Mouse (Mus musculus): ENCODE results near the gene Itpkc.
"Not testable (repeated sequence)": the region's sequence is repeated elsewhere in the genome, so short reads cannot be mapped to it uniquely, and the experiment has no call there.

Gene Itpkc

DNA sequence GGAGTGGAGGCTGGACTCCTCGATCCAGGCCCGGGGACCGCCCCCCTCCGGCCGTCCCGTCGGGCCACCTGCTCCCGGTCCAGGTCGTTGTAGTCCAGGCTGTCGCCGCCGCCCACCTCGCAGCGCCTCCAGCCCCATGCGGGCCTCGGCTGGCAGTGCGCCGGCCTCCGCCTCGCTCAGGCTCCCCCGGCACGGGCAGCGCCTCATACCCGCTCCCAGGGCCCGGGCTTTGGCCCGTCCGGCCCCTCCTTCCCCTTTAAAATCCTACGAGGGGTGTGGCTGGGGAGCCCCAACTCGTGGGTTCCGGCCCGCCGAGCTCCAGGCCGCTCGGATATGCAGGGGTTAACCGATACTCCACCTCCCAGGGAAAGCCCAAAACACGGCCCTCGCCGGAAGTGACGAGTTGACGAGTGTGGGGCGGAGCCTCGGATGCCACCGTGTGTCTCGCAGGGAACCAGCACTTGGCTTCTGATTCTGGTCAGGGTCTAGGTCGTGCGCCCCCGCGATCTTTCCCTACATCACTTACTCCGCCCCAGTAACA is at the start of gene Itpkc:
Gene Itpkc, minus strand, starts transcription at position 381 of the 541 bp plus-strand sequence.
- peak; percentile 94 for DNase-seq

DNA sequence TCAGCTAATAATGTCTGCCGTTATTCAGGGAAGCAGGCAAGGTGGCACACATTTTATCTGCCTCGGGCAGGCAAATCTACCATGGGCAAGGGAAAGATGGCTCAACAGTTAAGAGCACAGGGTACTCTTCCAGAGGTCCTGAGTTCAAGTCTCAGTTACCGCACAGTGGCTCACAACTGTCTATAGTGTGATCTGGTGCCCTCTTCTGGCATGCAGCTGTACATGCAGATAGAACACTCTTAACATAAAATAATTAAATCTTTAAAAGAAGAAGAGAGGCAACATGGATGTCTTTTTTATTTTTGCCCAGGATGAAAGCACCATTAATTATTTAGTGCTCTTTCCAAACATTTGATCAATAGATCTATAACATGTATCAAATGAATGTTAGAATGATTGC is 48.7 kb upstream of the Itpkc start:
- no peak for DNase-seq

DNA sequence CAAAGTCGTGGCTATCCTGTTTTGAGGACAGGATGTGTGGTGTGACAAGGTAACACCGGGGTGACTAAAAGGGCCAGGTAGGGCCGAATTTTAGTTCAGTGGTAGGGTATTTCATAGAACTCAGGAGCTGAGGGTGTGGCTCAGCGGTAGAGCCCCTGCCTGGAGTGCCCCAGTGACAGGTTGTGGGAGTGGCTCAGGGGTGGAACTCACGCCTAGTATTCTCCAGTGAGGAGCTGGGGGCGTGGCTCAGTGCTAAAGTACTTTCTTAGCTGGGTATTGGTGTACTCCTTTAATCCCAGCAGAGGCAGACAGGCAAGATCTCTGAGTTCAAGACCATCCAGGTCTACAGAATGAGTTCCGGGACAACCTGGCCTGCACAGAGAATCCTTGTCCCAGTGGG is 47.6 kb upstream of the Itpkc start:
- no peak for DNase-seq

DNA sequence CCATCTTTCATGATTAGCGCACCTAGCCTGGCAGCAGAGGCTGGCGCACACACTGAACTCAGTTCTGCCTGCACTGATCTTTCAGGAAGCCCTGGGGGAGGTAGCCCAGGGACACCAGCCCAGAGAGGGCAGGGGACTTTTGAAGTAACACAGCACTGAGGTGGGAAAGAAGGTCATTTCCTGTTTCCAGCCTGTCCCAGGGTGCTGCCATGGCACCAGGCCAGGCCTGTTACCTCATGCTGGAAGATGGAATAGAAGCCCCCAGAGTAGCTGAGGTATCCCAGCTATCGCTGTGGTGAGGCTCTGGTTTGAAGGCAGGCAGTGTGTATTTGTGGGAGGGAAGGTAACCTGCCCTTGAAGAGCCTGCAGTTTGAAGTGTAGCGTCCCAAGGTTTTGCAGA is 46.5 kb upstream of the Itpkc start:
- DNase-seq, result no peak

DNA sequence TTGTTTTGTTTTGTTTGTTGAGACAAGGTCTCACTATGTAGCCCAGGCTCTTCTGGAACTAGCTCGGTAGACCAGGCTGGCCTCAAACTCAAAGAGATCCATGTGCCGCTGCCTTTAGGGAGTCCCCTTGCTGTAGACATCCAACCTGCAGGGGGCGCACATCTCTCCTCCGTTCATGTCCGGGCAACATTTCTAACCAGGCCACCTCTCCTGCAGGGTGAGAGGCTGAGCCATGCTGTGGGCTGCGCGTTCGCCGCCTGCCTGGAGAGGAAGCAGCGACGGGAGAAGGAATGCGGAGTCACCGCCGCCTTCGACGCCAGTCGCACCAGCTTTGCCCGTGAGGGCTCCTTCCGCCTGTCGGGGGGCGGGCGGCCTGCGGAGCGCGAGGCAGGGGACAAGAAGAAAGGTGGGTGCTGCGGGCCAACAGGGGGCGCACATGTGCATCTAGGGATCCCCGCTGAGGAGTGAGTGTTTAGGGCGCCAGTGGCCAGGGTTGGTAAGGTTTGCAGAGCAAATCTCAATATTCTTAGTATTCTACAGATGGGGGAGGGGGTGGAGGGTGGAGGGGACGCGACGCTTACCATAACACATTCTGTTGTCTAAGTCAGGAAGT is 45.4 kb upstream of the Itpkc start:
- DNase-seq, result no peak

DNA sequence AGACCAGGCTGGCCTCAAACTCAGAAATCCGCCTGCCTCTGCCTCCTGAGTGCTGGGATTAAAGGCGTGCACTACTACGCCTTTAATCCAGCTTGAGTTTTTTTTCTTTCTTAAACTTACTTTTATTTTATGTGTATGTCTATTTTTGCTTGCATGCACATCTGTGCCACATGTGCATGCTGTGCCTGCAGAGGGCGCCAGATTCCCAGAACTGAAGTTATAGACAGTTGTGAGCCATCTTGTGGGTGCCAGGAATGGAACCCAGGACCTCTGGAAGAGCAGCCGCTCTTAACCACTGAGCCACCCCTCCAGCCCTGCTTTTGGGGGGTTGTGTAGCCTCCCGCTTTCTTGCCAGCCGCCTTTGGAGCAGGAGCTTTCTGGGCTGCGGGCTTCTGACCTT is 43.0 kb upstream of the Itpkc start:
- no peak for DNase-seq

DNA sequence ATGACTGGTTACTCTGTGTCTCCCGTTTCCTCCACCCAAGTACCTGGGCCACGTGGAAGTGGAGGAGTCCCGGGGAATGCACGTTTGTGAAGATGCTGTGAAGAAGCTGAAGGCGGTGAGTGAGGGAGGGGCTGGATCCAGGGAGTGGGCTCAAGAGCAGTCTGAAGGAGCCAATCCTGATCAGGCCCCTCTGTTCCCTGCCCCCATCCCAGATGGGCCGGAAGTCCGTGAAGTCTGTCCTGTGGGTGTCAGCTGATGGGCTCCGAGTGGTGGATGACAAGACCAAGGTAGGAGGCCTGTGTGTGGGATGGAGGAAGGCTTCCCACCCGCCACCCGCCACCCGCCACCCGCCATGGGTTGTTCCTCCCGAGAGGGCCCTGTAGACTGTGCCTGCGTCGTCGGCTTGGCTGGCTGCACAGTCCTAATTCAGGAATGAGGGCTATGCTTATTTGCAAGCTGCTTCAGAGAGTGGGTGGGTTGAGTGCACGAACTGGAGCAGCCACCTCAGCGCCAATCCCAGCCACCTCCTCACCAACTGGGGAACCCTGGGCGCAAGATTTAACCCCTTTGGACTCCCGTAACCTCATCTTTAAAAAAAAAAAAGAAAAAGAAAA is 38.2 kb upstream of the Itpkc start:
- peak; percentile 91 for DNase-seq

DNA sequence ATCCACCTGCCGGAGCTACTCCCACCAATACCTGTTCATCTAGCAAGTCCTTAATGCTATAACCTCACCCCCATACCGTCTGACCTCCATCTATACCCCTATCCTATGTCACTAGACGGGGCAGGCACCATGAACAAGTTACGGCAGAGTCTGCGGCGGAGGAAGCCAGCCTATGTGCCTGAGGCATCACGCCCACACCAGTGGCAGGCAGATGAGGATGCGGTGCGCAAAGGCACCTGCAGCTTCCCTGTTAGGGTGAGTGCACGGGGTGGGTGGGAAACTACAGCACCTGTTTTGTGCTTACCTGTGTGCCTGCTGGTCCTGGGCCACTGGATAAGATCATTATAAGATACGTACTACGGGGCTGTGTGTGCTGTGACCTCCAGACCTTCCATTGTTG is 36.3 kb upstream of the Itpkc start:
- DNase-seq, result peak; percentile 42

DNA sequence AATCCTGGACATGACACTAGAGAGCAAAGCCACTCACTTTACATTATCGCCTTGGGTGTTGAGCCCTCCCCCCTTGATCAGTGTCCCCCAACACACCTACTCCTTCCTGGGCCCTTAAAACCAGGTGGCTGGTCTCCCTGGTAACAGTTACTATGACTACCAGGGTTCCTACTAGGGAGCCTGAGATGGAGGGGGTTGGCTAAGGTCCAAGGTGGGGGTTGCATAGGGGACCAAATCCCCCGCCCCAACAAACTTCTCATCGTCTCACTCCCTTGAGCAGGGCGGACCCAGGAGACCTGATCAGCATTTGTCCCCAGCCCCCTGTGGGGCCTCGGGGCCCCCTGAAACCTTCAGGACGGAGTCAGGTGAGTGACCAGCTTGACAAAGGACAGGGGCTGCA is 33.4 kb upstream of the Itpkc start:
- DNase-seq, result no peak

DNA sequence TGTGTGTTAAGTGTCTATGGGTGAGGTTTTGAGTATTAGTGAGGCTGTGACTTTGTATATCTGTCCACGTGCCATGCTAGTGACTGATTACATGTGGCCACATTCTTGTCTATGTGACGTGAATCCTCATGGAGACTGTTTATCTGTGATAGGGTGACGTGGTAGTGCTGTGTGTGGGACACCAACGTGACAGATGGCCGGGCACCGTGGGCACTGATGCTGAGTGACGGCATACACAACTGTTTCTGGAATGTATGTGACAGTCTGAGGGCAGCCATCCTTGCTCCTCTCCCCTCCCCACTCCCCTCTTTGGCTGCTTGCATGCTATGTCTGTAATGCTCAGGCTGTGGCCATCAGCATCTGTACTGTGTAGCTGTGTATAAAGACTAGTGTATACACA is 32.4 kb upstream of the Itpkc start:
- DNase-seq, result peak; percentile 64

DNA sequence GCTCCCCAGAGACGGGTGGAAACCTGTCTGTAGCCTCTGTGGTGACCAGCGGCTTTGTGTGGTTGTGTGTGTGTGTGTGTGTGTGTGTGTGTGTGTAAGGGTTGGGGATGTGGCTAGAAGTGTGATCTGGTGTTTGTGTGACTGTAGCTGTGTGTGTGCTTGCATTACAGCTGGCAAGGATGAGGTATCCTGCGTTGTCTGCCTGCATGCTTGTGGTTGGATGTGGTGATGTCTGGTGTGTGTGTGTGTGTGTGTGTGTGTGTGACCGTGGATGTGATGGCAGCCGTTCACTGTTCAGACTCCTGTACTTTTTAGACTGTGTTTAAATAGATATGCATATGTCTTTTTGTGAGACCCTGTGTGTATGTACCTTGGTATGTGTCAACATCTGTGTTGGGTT is 31.3 kb upstream of the Itpkc start:
- DNase-seq, result peak; percentile 33

DNA sequence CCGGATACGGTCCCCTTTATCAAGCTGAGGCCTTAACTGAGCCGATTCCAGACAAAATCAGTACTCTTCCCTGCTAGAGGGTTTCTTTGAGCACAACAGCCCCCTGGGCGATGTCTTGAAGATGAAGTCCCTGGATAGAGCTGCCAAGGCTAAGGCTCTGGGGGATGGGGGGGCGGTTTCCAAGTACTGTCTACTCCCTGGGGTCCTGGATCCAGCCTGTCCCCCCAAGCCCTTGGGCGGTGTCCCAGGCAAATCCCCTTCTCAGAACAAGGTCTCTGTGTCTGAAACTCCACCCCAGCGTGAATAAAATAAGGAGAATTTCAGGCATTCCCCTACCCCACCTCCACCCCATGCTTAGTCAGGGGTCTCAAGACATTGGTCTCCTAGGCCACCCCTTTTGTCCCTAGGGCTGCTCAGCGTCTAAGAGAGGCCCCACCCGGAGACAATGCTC is 30.8 kb upstream of the Itpkc start:
- DNase-seq, result no peak

DNA sequence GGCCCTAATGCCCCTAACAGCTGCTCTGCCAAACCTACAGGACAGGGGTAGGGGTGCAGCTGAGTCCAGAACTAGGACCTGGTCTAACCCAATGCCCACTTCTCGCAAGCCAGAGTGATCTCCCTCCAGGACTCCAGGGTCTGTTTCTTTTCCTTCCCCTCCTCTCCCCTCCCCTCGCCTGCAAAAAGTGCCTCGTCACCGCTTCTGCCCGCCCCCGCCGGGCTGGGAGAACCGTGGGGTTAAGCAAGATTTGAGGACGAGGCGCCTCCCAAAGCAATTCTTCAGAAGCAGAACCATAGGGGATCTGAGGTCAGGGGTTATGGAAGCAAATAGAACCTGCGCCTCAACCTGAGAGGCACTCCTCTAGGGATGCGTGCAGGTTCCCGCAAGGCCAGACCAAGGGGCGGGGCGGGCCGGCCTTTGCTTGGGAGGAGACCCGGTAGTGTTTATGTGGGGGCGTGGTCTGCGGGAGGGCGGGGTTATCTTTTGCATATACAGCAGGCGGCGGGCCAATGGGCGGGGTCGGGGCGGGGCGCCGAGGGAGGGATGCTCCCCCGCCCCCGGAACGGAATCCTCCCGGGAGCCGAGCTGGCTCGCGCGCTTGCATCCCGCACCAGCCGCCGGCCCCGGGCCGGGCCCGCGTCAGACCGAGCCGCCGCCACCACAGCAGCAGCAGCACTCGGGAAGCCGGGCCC is 29.9 kb upstream of the Itpkc start, which contains the start of gene Numbl:
Gene Numbl, plus strand, starts transcription at position 229 of the 695 bp plus-strand sequence.
- DNase-seq, result peak; percentile 92

DNA sequence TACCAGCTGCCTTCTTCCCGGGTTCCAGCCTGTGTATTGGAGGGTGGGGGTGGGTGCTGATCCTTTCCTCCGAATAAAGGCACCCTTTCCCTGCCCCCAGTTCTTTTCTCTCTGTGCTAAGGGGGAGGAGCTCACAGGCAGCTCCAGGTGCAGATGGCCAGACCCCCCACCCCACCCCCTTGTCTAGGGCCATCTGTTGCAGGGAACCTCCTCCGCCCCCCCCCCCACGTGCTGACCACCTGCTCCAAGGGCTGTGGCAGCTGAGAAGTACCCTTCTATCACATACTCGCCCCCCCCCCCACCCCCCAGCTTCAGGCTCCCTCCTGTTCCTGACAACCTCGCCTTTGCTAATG is 29.4 kb upstream of the Itpkc start:
- DNase-seq, result no peak

DNA sequence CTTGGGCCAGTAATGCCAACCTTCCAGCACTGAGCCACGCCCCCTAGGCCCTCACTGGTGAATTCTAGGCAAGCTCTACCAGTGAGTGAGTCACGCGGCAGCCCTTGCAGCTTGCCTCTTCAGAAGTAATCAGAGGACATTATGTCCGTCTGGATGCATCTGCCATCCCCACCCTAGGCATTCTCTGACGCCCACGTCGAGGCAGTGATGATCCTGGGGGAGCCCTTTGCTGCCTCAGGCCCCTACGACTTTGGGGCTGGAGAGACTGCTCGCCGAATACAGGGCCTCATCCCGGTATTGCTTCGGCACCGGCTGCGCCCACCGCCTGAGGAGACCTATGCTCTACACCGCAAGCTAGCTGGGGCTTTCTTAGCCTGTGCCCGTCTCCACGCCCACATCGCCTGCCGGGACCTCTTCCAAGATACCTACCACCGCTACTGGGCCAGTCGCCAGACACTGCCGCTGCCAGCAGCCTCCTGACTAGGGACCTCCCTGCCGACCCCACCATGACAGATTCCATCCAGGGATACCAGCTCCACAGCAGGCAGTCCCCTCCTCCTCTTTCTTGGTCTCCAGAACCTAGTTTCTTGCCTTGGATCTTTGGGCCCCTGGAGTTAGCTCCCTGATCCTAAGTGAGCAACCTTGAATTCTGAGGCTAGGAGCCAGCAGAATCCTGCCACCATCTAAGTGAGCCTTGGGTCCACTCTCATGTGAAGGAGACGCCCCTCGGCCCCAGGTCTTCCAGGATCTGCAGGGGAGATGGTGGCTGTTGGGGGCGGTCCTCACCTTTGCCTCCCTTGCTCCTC is 28.8 kb upstream of the Itpkc start:
- DNase-seq, result peak; percentile 84

DNA sequence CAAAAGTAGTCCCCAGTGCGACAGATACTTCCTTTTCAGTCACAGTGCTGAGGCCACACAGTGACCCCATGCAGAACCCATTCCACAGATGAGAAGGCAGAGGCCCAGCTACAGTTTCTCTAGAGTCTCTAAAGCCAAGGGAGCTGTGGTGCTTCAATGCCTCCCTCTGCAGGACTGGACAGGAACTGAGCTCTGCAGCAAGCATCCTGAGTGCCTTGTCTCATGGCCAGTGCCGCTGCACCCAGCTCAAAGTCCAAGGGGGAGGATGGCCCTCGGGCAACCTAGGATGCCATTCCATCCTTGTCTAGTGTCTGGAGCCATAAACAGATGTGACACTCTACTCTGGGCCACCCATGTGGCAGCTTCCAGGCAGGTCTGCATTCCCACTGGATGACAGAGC is 27.3 kb upstream of the Itpkc start:
- DNase-seq, result no peak

DNA sequence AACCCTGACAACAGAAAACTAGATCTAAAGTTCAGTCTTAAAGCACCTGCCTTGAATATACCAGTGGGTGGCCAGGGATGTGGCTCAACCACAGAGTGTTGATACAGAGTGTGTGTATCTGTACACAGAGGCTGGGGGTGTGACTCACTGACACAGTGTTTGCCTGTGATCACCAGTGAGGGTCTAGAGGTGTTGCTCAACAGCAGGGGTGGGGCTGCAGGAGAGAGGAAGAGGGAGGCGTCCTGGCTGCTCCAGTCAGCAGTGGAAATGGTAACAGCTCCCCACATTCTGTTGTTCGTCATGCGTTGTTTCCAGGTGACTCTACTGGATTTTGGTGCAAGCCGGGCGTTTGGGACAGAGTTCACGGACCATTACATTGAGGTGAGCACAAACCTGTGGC is 23.5 kb upstream of the Itpkc start:
- DNase-seq, result no peak

DNA sequence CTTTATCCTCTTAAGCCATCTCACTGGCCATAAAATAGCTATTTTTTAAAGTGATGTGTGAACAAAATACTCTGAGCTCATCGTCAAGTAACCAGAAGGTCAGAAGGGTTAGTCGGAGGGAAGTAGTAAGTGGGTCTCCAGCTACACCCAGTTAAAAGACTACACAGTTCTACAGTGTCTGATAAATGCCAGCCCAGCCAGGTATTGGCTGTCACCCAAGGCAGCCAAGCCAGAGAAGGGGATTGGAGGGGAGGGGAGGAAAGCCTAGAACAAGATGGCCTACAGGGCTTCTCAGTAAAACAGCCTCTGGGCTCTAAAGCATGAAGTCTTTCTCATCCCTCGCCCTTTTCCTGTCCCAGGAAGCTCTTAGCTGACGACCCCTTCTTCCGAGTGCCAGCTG is 21.5 kb upstream of the Itpkc start:
- DNase-seq, result no peak

DNA sequence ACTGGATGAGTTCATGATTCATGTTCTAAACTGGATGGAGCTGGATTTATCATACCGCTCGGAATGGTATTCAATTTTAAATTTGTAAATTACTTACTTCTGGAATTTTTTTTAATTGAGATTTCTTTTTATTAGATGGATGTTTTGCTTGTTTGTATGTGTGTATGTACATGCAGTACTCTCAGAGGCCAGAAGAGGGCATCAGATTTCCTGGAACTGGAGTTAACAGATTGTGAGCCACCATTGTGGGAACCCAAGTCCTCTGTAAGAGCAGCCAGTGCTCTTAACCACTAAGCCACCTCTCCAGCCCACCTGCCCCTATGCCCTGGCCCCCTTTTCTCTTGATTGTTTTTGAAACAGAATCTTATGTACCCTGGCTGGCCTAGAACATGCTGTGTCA is 20.7 kb upstream of the Itpkc start:
- no peak for DNase-seq

DNA sequence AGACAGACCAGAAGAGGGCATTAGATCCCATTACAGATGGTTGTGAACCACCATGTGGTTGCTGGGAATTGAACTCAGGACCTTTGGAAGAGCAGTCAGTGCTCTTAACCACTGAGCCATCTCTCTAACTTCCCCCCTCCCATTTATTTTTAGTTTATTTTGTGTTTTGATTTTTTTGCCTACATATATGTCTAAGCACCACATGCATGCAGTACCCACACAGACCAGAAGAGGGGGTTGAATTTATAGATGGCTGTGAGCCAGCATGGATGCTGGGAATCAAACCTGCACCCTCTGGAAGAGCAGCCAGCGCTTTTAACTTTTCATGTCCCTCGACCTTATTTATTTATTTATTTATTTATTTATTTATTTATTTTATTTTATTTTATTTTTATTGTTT is 15.6 kb upstream of the Itpkc start:
- DNase-seq, result not testable (repeated sequence)

DNA sequence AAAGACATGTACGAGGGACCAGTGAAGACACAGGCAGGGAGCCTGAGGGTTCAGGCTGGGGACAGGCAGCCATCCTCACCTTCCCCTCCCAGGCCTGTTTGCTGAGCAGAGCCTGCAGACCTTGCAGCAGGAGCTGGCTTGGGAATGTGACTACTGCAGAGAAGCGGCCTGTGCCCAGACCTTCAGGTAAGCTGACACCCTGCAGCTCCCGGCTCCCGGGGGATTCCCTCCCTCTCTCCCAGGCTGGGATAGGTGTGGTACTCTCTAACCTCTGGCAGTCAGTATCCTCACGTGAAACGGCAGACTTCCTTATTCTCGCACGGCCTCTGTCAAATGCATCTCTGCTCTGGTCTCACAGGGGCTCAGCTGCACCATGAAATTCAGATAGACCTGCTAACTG is 14.8 kb upstream of the Itpkc start:
- DNase-seq, result no peak

DNA sequence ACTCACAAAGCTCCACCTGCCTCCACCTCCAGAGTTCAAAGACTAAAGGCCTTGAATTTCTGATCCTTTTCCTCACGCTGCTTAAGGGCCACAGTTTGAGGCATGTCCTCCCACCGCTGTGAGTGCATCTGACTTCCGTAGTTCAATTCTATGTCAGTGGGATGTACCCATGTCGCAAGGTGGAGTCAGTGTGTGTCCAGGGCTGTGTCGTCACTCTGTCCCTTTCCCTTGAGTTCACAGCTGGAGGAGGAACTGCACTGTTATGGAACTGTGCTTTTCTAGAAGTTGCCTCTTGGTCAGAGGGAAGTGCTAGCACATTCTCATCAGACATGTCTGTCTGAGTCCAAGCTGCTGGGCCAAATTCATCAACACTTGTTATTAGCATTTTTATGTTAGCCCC is 10.1 kb upstream of the Itpkc start:
- DNase-seq, result no peak

DNA sequence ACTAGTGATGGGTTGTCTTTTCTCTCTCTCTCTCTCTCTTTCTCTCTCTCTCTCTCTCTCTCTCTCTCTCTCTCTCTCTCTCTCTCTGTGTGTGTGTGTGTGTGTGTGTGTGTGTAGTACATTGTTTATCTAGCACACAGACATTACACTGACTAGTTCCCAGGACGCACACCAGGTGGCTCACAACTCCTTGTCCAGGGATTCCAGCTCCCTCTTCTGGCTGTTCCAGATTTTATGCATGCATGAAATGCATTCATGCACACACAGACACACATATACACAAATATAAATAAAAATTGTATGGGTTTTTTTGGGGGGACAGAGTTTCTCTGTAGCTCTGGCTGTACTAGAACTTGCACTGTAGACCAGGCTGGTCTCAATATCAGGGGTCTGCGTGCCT is 9.1 kb upstream of the Itpkc start:
- DNase-seq, result no peak
